Mouse (Mus musculus) lung, postnatal 0 days (tissue): Measurements from ENCODE around the gene Supt5. TPM values are rescaled to one million over a fixed set of nuclear protein-coding genes. Genes with fewer than 3 reads are reported as not detected.
A peak's percentile ranks its signal among the peaks of the same experiment; 100 is the strongest.

ENCODE experiments used
- ATAC-seq: fragments of 200-750 bp; cut with Nextera tagmentation; 2 replicates; pipeline ENCODE4 v1.8.0; 2017; ENCODE audit warnings: moderate library complexity
- DNase-seq: peaks from one replicate; pipeline ENCODE4 v3.0.0-alpha.2; 2016; ENCODE audit warnings: low spot score
- H3K27ac ChIP-seq: fragments of 300-500 bp; sonication (generic); 2 replicates; pipeline ENCODE4 v1.5.1; 2014; ENCODE audit warnings: antibody characterized with exemption, mild to moderate bottlenecking, low read length, mixed read lengths
- H3K27me3 ChIP-seq: fragments of 300-500 bp; sonication (generic); replicated peaks from 2 replicates; pipeline ENCODE4 v1.6.1; 2014; ENCODE audit warnings: low read length, mixed read lengths; ENCODE audit not compliant: insufficient read depth
- H3K36me3 ChIP-seq: fragments of 300-500 bp; sonication (generic); 2 replicates; pipeline ENCODE4 v1.6.1; 2014; ENCODE audit warnings: low read length, mixed read lengths; ENCODE audit not compliant: insufficient read depth
- H3K4me1 ChIP-seq: fragments of 300-500 bp; sonication (generic); 2 replicates; pipeline ENCODE4 v1.6.1; 2014; ENCODE audit warnings: antibody characterized with exemption, low read depth, low read length, mixed read lengths; ENCODE audit not compliant: insufficient read depth
- H3K4me2 ChIP-seq: fragments of 300-500 bp; sonication (generic); replicated peaks from 2 replicates; pipeline ENCODE4 v1.6.1; 2014; ENCODE audit warnings: low read depth, mild to moderate bottlenecking, low read length, moderate library complexity, mixed read lengths
- H3K4me3 ChIP-seq: fragments of 300-500 bp; sonication (generic); 2 replicates; pipeline ENCODE4 v1.5.1; 2014; ENCODE audit warnings: low read depth, low read length
- H3K9ac ChIP-seq: fragments of 300-500 bp; sonication (generic); replicated peaks from 2 replicates; pipeline ENCODE4 v1.6.1; 2014; ENCODE audit warnings: low read depth, mild to moderate bottlenecking
- H3K9me3 ChIP-seq: fragments of 300-500 bp; sonication (generic); 2 replicates; pipeline ENCODE4 v1.6.1; 2016; ENCODE audit warnings: low read length, mixed read lengths
- CTCF ChIP-seq: IDR thresholded peaks from 2 replicates; pipeline ENCODE4 v1.5.1; 2016; ENCODE audit warnings: antibody characterized with exemption, mild to moderate bottlenecking
- EP300 ChIP-seq: IDR thresholded peaks from 2 replicates; pipeline ENCODE4 v1.6.1; 2016; ENCODE audit warnings: antibody characterized with exemption, mild to moderate bottlenecking, control low read depth
- whole genome bisulfite sequencing: fragments of 180-500 bp; shearing (Covaris S2); extraction: QIAGEN DNeasy Blood & Tissue Kit; methylation state at CpG from one replicate; pipeline ENCODE4 v1.1.7; 2014; 5-methylcytosine and 5-hydroxymethylcytosine counted together
- polyA plus RNA-seq: library from polyadenylated mRNA; unstranded; fragments of >200 nt; fragmentation: Nextera tagmentation; extraction: Ambion mirVana; gene quantifications from 2 replicates; pipeline ENCODE4 v1.2.1, GENCODE M21; 2015

Supt5 gene
- polyA plus RNA-seq, 1 experiment from 2014 or later: 39.7 TPM

- no peak for ATAC-seq
- peaks cover 21% of the 10 kb centered on the region for H3K4me1 ChIP-seq
- peak within 1 kb of the TSS; percentile 87 for H3K4me3 ChIP-seq
- peak; percentile 23 for DNase-seq
- peaks cover 7% of the 10 kb centered on the region; the same call in 1 of the 2 replicates for H3K36me3 ChIP-seq
- no peaks in the 10 kb centered on the region for H3K9me3 ChIP-seq
- peak within 1 kb of the TSS; percentile 98 for H3K9ac ChIP-seq
- H3K27ac ChIP-seq: peak within 1 kb of the TSS; percentile 99
- peak within 1 kb of the TSS; percentile 94 for H3K4me2 ChIP-seq
- WGBS: 29% methylated on average over 16 of the region's 17 CpGs
- no peaks in the 10 kb centered on the region for H3K27me3 ChIP-seq
- TF ChIP-seq EP300 (no peak), CTCF (no peak; the same call in 1 of the 2 replicates)
Observed at GRCm38 (mm10) chr7:28380237-28381016, 41.9 kb upstream of the Supt5 start, which contains the start of gene Zfp36. Zfp36 (minus strand) TSS chr7:28380253.

- ATAC-seq (peak; percentile 37), DNase-seq (peak; percentile 98)
- Histone ChIP-seq H3K27me3 (no peaks in the 10 kb centered on the region), H3K9me3 (no peaks in the 10 kb centered on the region), H3K4me2 (peak overlapping the region; percentile 94), H3K27ac (peak overlapping the region; percentile 99), H3K36me3 (peaks cover 7% of the 10 kb centered on the region; the same call in 1 of the 2 replicates), H3K9ac (peak overlapping the region; percentile 98), H3K4me3 (peak overlapping the region; percentile 87), H3K4me1 (peaks cover 25% of the 10 kb centered on the region)
- TF ChIP-seq CTCF: 0 out of 2 replicates have a peak, but pooled peaks have one; percentile 1
- peak; percentile 88 for TF ChIP-seq EP300
- WGBS: 2% methylated on average over 53 of the region's 53 CpGs
Observed at GRCm38 (mm10) chr7:28378769-28379651, 40.5 kb upstream of the Supt5 start.

GRCm38 (mm10) chr7:28378066-28378690, 39.6 kb upstream of the Supt5 start:
- WGBS: 9% methylated on average over 32 of the region's 32 CpGs

GRCm38 (mm10) chr7:28377190-28378065, 38.9 kb upstream of the Supt5 start:
- ATAC-seq: no peak
- Histone ChIP-seq H3K4me2 (peak overlapping the region; percentile 94), H3K27me3 (no peaks in the 10 kb centered on the region), H3K27ac (peak overlapping the region; percentile 99), H3K36me3 (peaks cover 7% of the 10 kb centered on the region; the same call in 1 of the 2 replicates), H3K4me1 (peaks cover 14% of the 10 kb centered on the region; the same call in 1 of the 2 replicates), H3K9ac (peak overlapping the region; percentile 98), H3K4me3 (peak overlapping the region; percentile 87), H3K9me3 (no peaks in the 10 kb centered on the region)
- DNase-seq: peak; percentile 21
- 34% methylated on average over 18 of the region's 18 CpGs for WGBS
- TF ChIP-seq EP300 (no peak), CTCF (peak; percentile 15)

More at GRCm38 (mm10) chr7:28378066-28378690, 39.6 kb upstream of the Supt5 start:
- peak; percentile 89 for DNase-seq
- Histone ChIP-seq H3K4me3 (peak overlapping the region; percentile 87), H3K27me3 (no peaks in the 10 kb centered on the region), H3K4me2 (peak overlapping the region; percentile 94), H3K36me3 (peaks cover 7% of the 10 kb centered on the region; the same call in 1 of the 2 replicates), H3K9ac (peak overlapping the region; percentile 98), H3K27ac (peak overlapping the region; percentile 99), H3K9me3 (no peaks in the 10 kb centered on the region), H3K4me1 (peaks cover 22% of the 10 kb centered on the region)
- no peak for ATAC-seq
- TF ChIP-seq EP300 (no peak; the same call in 1 of the 2 replicates), CTCF (no peak)
